Mouse (Mus musculus) heart, adult 2 months (tissue): Measurements from ENCODE around the gene Klhl12.

Source experiments
- CTCF ChIP-seq: fragments of 200-600 bp; IDR thresholded peaks from 2 replicates; pipeline ENCODE4 v1.8.1; 2022; ENCODE audit warnings: antibody characterized with exemption, mild to moderate bottlenecking, moderate library complexity
- EP300 ChIP-seq: fragments of 200-500 bp; IDR thresholded peaks from 2 replicates; pipeline ENCODE4 v1.6.1; 2011; ENCODE audit warnings: low read depth, low read length, control low read depth; ENCODE audit not compliant: insufficient read depth

DNA sequence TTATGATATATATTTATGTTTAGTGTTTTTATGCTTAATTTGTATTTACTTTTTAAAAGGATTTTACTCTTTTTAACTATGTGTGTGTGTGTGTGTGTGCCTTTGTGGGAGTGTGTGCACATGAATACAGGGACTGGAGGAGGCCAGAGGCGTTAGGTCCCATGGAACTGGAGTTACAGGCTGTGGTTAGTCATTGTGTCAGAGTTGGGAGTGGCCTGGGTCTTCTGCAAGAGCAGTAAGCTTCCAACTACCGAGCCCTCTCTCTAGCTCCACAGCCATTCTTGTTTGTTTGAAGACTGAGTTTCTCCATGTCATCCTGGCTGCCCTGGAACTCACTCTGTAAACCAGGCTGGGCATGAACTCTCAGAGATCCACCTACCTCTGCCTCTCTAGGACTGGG, 67.0 kb downstream of the Klhl12 start:
- TF ChIP-seq EP300 (no peak), CTCF (no peak)
